Mouse (Mus musculus): ENCODE measurements around the gene Stum. TPM values are rescaled to one million over a fixed set of nuclear protein-coding genes. Genes with fewer than 3 reads are reported as not detected.

Stum gene
- polyA plus RNA-seq, 1 experiment from 2014 or later: 23.5 TPM

- Histone ChIP-seq H3K4me1 (peaks cover 34% of the 10 kb centered on the region), H3K4me2 (no peak overlapping the region), H3K27me3 (replicated peaks) (peaks cover 17% of the 10 kb centered on the region), H3K27ac (replicated peaks) (no peak overlapping the region), H3K9me3 (replicated peaks) (no peaks in the 10 kb centered on the region), H3K9ac (replicated peaks) (no peak overlapping the region), H3K4me3 (replicated peaks) (no peak overlapping the region), H3K36me3 (no peaks in the 10 kb centered on the region)
- 93% methylated on average over 5 of the region's 5 CpGs for WGBS
- no peak for ATAC-seq (ENCODE audit: low FRiP score)
These were observed 2.0 kb upstream of the Stum start for GRCm38 (mm10) chr1:180485346-180485745.

GRCm38 (mm10) chr1:180482840-180483398, 385 bp downstream of the Stum start:
- H3K9ac ChIP-seq (replicated peaks): peak overlapping the region; percentile 46
- peak overlapping the region; percentile 79 for H3K27ac ChIP-seq (replicated peaks)
- no peaks in the 10 kb centered on the region for H3K36me3 ChIP-seq
- peak overlapping the region; percentile 57 for H3K4me3 ChIP-seq (replicated peaks)
- H3K27me3 ChIP-seq (replicated peaks): peaks cover 17% of the 10 kb centered on the region
- peak overlapping the region; percentile 65 for H3K4me2 ChIP-seq
- peak; percentile 8; the same call in 1 of the 2 replicates for ATAC-seq (ENCODE audit: low FRiP score)
- no peaks in the 10 kb centered on the region for H3K9me3 ChIP-seq (replicated peaks)
- peaks cover 40% of the 10 kb centered on the region for H3K4me1 ChIP-seq
- WGBS: 3% methylated on average over 39 of the region's 39 CpGs

GRCm38 (mm10) chr1:180481956-180482355, 1.3 kb downstream of the Stum start:
- Histone ChIP-seq H3K4me2 (peak overlapping the region; percentile 65), H3K4me3 (replicated peaks) (peak overlapping the region; percentile 57), H3K4me1 (peaks cover 40% of the 10 kb centered on the region), H3K36me3 (no peaks in the 10 kb centered on the region), H3K9me3 (replicated peaks) (no peaks in the 10 kb centered on the region), H3K27me3 (replicated peaks) (peaks cover 17% of the 10 kb centered on the region), H3K9ac (replicated peaks) (0 out of 2 replicates have a peak overlapping the region, but pooled peaks have one; percentile 46), H3K27ac (replicated peaks) (no peak overlapping the region)
- WGBS: 12% methylated on average over 10 of the region's 10 CpGs
- ATAC-seq (ENCODE audit: low FRiP score): 0 out of 2 replicates have a peak, but pooled peaks have one; percentile 23

- ATAC-seq (ENCODE audit: low FRiP score): no peak
- H3K4me2 ChIP-seq: peak overlapping the region; percentile 65
- H3K36me3 ChIP-seq: no peaks in the 10 kb centered on the region
- H3K9me3 ChIP-seq (replicated peaks): no peaks in the 10 kb centered on the region
- peaks cover 17% of the 10 kb centered on the region for H3K27me3 ChIP-seq (replicated peaks)
- H3K9ac ChIP-seq (replicated peaks): no peak overlapping the region
- peak overlapping the region; percentile 57 for H3K4me3 ChIP-seq (replicated peaks)
- no peak overlapping the region for H3K27ac ChIP-seq (replicated peaks)
- H3K4me1 ChIP-seq: peaks cover 40% of the 10 kb centered on the region
- WGBS: 58% methylated on average over 8 of the region's 8 CpGs
These were observed 2.0 kb downstream of the Stum start for GRCm38 (mm10) chr1:180481331-180481730.

GRCm38 (mm10) chr1:180480325-180480724, 3.0 kb downstream of the Stum start:
- Histone ChIP-seq H3K36me3 (no peaks in the 10 kb centered on the region), H3K4me1 (peaks cover 40% of the 10 kb centered on the region), H3K27ac (replicated peaks) (no peak overlapping the region), H3K4me2 (peak overlapping the region; percentile 65; the same call in 1 of the 2 replicates), H3K9ac (replicated peaks) (no peak overlapping the region), H3K27me3 (replicated peaks) (peaks cover 15% of the 10 kb centered on the region), H3K4me3 (replicated peaks) (no peak overlapping the region), H3K9me3 (replicated peaks) (no peaks in the 10 kb centered on the region)
- 50% methylated on average over 6 of the region's 6 CpGs for WGBS
- no peak for ATAC-seq (ENCODE audit: low FRiP score)

- no peaks in the 10 kb centered on the region for H3K36me3 ChIP-seq
- H3K27ac ChIP-seq (replicated peaks): no peak overlapping the region
- H3K9me3 ChIP-seq (replicated peaks): no peaks in the 10 kb centered on the region
- 0 out of 2 replicates have a peak, but pooled peaks cover 4% of the 10 kb centered on the region for H3K4me1 ChIP-seq
- no peak overlapping the region for H3K9ac ChIP-seq (replicated peaks)
- H3K4me3 ChIP-seq (replicated peaks): no peak overlapping the region
- no peaks in the 10 kb centered on the region for H3K27me3 ChIP-seq (replicated peaks)
- ATAC-seq (ENCODE audit: low FRiP score): no peak
- no peak overlapping the region for H3K4me2 ChIP-seq
These were observed 9.7 kb downstream of the Stum start for GRCm38 (mm10) chr1:180473566-180473965.

- H3K27me3 ChIP-seq (replicated peaks): no peaks in the 10 kb centered on the region
These were observed 15.3 kb downstream of the Stum start for GRCm38 (mm10) chr1:180468004-180468403.

GRCm38 (mm10) chr1:180465620-180466019, 17.7 kb downstream of the Stum start:
- Histone ChIP-seq H3K9me3 (replicated peaks) (no peaks in the 10 kb centered on the region), H3K36me3 (no peaks in the 10 kb centered on the region), H3K4me3 (replicated peaks) (no peak overlapping the region), H3K27me3 (replicated peaks) (no peaks in the 10 kb centered on the region), H3K4me1 (peaks cover 17% of the 10 kb centered on the region), H3K4me2 (no peak overlapping the region), H3K9ac (replicated peaks) (no peak overlapping the region), H3K27ac (replicated peaks) (no peak overlapping the region)
- ATAC-seq (ENCODE audit: low FRiP score): no peak
- WGBS: 88% methylated on average over 5 of the region's 5 CpGs

More at GRCm38 (mm10) chr1:180468004-180468403, 15.3 kb downstream of the Stum start:
- Histone ChIP-seq H3K9ac (replicated peaks) (no peak overlapping the region), H3K36me3 (no peaks in the 10 kb centered on the region), H3K9me3 (replicated peaks) (no peaks in the 10 kb centered on the region), H3K4me2 (no peak overlapping the region), H3K4me1 (no peaks in the 10 kb centered on the region; the same call in 1 of the 2 replicates), H3K4me3 (replicated peaks) (no peak overlapping the region), H3K27ac (replicated peaks) (no peak overlapping the region)
- no peak for ATAC-seq (ENCODE audit: low FRiP score)
- WGBS: 84% methylated on average over 4 of the region's 4 CpGs

- Histone ChIP-seq H3K9ac (replicated peaks) (no peak overlapping the region), H3K27ac (replicated peaks) (no peak overlapping the region), H3K27me3 (replicated peaks) (no peaks in the 10 kb centered on the region), H3K4me1 (peaks cover 28% of the 10 kb centered on the region), H3K4me2 (no peak overlapping the region), H3K4me3 (replicated peaks) (no peak overlapping the region), H3K9me3 (replicated peaks) (no peaks in the 10 kb centered on the region), H3K36me3 (no peaks in the 10 kb centered on the region)
- 77% methylated on average over 5 of the region's 5 CpGs for WGBS
- ATAC-seq (ENCODE audit: low FRiP score): no peak
These were observed 18.9 kb downstream of the Stum start for GRCm38 (mm10) chr1:180464357-180464756.

GRCm38 (mm10) chr1:180462983-180463475, 20.3 kb downstream of the Stum start:
- H3K27me3 ChIP-seq (replicated peaks): no peaks in the 10 kb centered on the region
- no peak overlapping the region for H3K9ac ChIP-seq (replicated peaks)
- no peak overlapping the region for H3K4me2 ChIP-seq
- no peak for ATAC-seq (ENCODE audit: low FRiP score)
- no peaks in the 10 kb centered on the region for H3K9me3 ChIP-seq (replicated peaks)
- H3K4me1 ChIP-seq: peaks cover 40% of the 10 kb centered on the region
- H3K36me3 ChIP-seq: no peaks in the 10 kb centered on the region
- 88% methylated on average over 5 of the region's 5 CpGs for WGBS
- H3K4me3 ChIP-seq (replicated peaks): no peak overlapping the region
- no peak overlapping the region for H3K27ac ChIP-seq (replicated peaks)

- H3K4me1 ChIP-seq: peaks cover 46% of the 10 kb centered on the region
- H3K27ac ChIP-seq (replicated peaks): peak overlapping the region; percentile 45; the same call in 1 of the 2 replicates
- no peak for ATAC-seq (ENCODE audit: low FRiP score)
- 74% methylated on average over 5 of the region's 5 CpGs for WGBS
- no peaks in the 10 kb centered on the region for H3K9me3 ChIP-seq (replicated peaks)
- no peaks in the 10 kb centered on the region for H3K27me3 ChIP-seq (replicated peaks)
- no peak overlapping the region for H3K4me2 ChIP-seq
- no peaks in the 10 kb centered on the region for H3K36me3 ChIP-seq
- no peak overlapping the region for H3K4me3 ChIP-seq (replicated peaks)
- H3K9ac ChIP-seq (replicated peaks): no peak overlapping the region
These were observed 20.9 kb downstream of the Stum start for GRCm38 (mm10) chr1:180462396-180462795.

GRCm38 (mm10) chr1:180460721-180461120, 22.6 kb downstream of the Stum start:
- peaks cover 50% of the 10 kb centered on the region for H3K4me1 ChIP-seq
- WGBS: 46% methylated on average over 5 of the region's 5 CpGs
- ATAC-seq (ENCODE audit: low FRiP score): 0 out of 2 replicates have a peak, but pooled peaks have one; percentile 23

More at GRCm38 (mm10) chr1:180460721-180461120, 22.6 kb downstream of the Stum start:
- Histone ChIP-seq H3K4me3 (replicated peaks) (no peak overlapping the region), H3K4me2 (no peak overlapping the region), H3K9ac (replicated peaks) (no peak overlapping the region), H3K27ac (replicated peaks) (0 out of 2 replicates have a peak overlapping the region, but pooled peaks have one; percentile 33), H3K27me3 (replicated peaks) (no peaks in the 10 kb centered on the region), H3K9me3 (replicated peaks) (no peaks in the 10 kb centered on the region), H3K36me3 (no peaks in the 10 kb centered on the region)
